Mouse (Mus musculus) C2C12 (cell line): Measurements from ENCODE around the gene Spcs2. TPM values are rescaled to one million over a fixed set of nuclear protein-coding genes. Genes with fewer than 3 reads are reported as not detected.
A peak's percentile ranks its signal among the peaks of the same experiment; 100 is the strongest.

Experiments used
- H3K27me3 ChIP-seq: one replicate; pipeline ENCODE4 v1.6.1; 2011; ENCODE audit not compliant: control insufficient read depth, insufficient read depth, insufficient read length
- H3K36me3 ChIP-seq: one replicate; pipeline ENCODE4 v1.6.1; 2011; ENCODE audit not compliant: control insufficient read depth, insufficient read depth
- H3K4me3 ChIP-seq: one replicate; pipeline ENCODE4 v1.5.1; 2011; ENCODE audit warnings: mild to moderate bottlenecking, control low read depth; ENCODE audit not compliant: poor library complexity, insufficient read depth, severe bottlenecking
- H3K79me2 ChIP-seq: one replicate; pipeline ENCODE4 v1.6.1; 2011; ENCODE audit not compliant: control insufficient read depth, insufficient read depth
- H3K79me3 ChIP-seq: one replicate; pipeline ENCODE4 v1.6.1; 2011; ENCODE audit warnings: low read depth, control low read depth
- H3ac ChIP-seq: one replicate; pipeline ENCODE3; 2011; ENCODE audit warnings: low read depth; ENCODE audit not compliant: control insufficient read depth, insufficient read length
- CEBPB ChIP-seq: IDR thresholded peaks from one replicate; pipeline ENCODE4 v1.6.1; 2011; ENCODE audit warnings: low read depth, mild to moderate bottlenecking, control low read depth, moderate library complexity
- CTCF ChIP-seq: IDR thresholded peaks from one replicate; pipeline ENCODE4 v1.5.1; 2011; ENCODE audit not compliant: control insufficient read depth, insufficient read depth, insufficient read length
- FOSL1 ChIP-seq: IDR thresholded peaks from one replicate; pipeline ENCODE4 v1.8.0; 2011; ENCODE audit warnings: mild to moderate bottlenecking, low read length; ENCODE audit not compliant: poor library complexity, insufficient read depth, severe bottlenecking
- MAX ChIP-seq: IDR thresholded peaks from one replicate; pipeline ENCODE4 v1.6.1; 2011; ENCODE audit warnings: mild to moderate bottlenecking, control low read depth
- MYOD1 ChIP-seq: IDR thresholded peaks from one replicate; pipeline ENCODE4 v1.6.1; 2011; ENCODE audit warnings: low read depth; ENCODE audit not compliant: control insufficient read depth, insufficient read length
- MYOG ChIP-seq: IDR thresholded peaks from one replicate; pipeline ENCODE4 v1.6.1; 2011; ENCODE audit not compliant: control insufficient read depth, insufficient read length; ENCODE audit errors: extremely low read depth
- USF1 ChIP-seq: IDR thresholded peaks from one replicate; pipeline ENCODE4 v1.6.1; 2011; ENCODE audit warnings: low read depth, mild to moderate bottlenecking, control low read depth, moderate library complexity
- polyA plus RNA-seq: library from polyadenylated mRNA; unstranded; fragments of >200 nt; fragmentation: generic; extraction: Trizol; gene quantifications from one replicate; pipeline ENCODE4 v1.2.1, GENCODE M21; 2012; ENCODE audit warnings: missing spikeins

The Spcs2 gene
- polyA plus RNA-seq, 1 experiment, result 152 TPM

GRCm38 (mm10) chr7:99828083-99828570, 35.1 kb downstream of the Spcs2 start, which contains the start of gene Neu3:
Gene Neu3 (minus strand): TSS chr7:99828417.
- Histone ChIP-seq H3K79me2 (no peaks in the 10 kb centered on the region), H3K27me3 (no peaks in the 10 kb centered on the region), H3ac (peak within 1 kb of the TSS; percentile 67), H3K79me3 (no peaks in the 10 kb centered on the region), H3K4me3 (peak within 1 kb of the TSS; percentile 22), H3K36me3 (no peaks in the 10 kb centered on the region)
- TF ChIP-seq USF1 (no peak), MYOD1 (no peak), CEBPB (no peak), MYOG (no peak), CTCF (no peak), MAX (no peak), FOSL1 (no peak)

GRCm38 (mm10) chr7:99826096-99826495, 37.2 kb downstream of the Spcs2 start:
- H3K79me3 ChIP-seq, result no peaks in the 10 kb centered on the region
- H3K27me3 ChIP-seq, result no peaks in the 10 kb centered on the region
- TF ChIP-seq USF1 (no peak), CEBPB (no peak), FOSL1 (no peak)
- no peaks in the 10 kb centered on the region for H3K79me2 ChIP-seq
- H3ac ChIP-seq, result no peak overlapping the region
- no peak overlapping the region for H3K4me3 ChIP-seq
- H3K36me3 ChIP-seq, result no peaks in the 10 kb centered on the region

- no peaks in the 10 kb centered on the region for H3K79me3 ChIP-seq
- H3K27me3 ChIP-seq, result no peaks in the 10 kb centered on the region
- H3K36me3 ChIP-seq, result no peaks in the 10 kb centered on the region
- no peak overlapping the region for H3K4me3 ChIP-seq
- no peak overlapping the region for H3ac ChIP-seq
- H3K79me2 ChIP-seq, result no peaks in the 10 kb centered on the region
- TF ChIP-seq CEBPB (no peak), MYOD1 (no peak), MYOG (no peak), USF1 (no peak), MAX (no peak), FOSL1 (no peak), CTCF (no peak)
These were observed 37.8 kb downstream of the Spcs2 start for GRCm38 (mm10) chr7:99825511-99825910.

- TF ChIP-seq CEBPB (no peak), MYOG (no peak), FOSL1 (no peak), MYOD1 (no peak), MAX (no peak), CTCF (no peak), USF1 (no peak)
- no peak overlapping the region for H3ac ChIP-seq
- H3K4me3 ChIP-seq, result no peak overlapping the region
These were observed 38.4 kb downstream of the Spcs2 start for GRCm38 (mm10) chr7:99824649-99825483.

GRCm38 (mm10) chr7:99823045-99823663, 40.1 kb downstream of the Spcs2 start:
- Histone ChIP-seq H3K36me3 (no peaks in the 10 kb centered on the region), H3ac (no peak overlapping the region), H3K4me3 (no peak overlapping the region), H3K27me3 (no peaks in the 10 kb centered on the region), H3K79me2 (no peaks in the 10 kb centered on the region), H3K79me3 (no peaks in the 10 kb centered on the region)
- TF ChIP-seq CEBPB (no peak), CTCF (no peak), MYOD1 (no peak), USF1 (no peak), MAX (no peak), MYOG (no peak), FOSL1 (no peak)

More at GRCm38 (mm10) chr7:99824649-99825483, 38.4 kb downstream of the Spcs2 start:
- H3K79me3 ChIP-seq, result no peaks in the 10 kb centered on the region
- H3K79me2 ChIP-seq, result no peaks in the 10 kb centered on the region
- H3K36me3 ChIP-seq, result no peaks in the 10 kb centered on the region
- no peaks in the 10 kb centered on the region for H3K27me3 ChIP-seq

DNA sequence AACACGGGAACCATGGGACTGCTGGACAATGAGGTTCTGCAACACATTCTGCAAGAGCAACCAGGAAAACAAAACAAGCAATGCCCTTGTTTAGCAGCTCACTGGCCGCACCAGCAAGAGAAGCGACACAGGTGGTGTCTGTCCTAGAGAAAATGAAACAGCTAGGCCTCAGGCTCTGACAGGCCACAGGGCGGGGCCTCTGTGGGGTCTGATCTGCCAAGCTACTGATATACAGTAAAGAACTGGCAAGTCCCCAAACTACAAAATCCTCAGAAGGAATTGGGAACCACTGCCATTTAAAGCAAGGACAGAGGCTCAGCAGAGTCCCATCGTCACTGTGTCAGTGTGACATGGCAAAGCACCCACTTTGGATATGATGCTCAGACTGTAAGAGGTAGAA, 40.8 kb downstream of the Spcs2 start:
- H3ac ChIP-seq, result no peak overlapping the region
- H3K79me2 ChIP-seq, result no peaks in the 10 kb centered on the region
- no peaks in the 10 kb centered on the region for H3K36me3 ChIP-seq
- no peaks in the 10 kb centered on the region for H3K27me3 ChIP-seq
- no peak overlapping the region for H3K4me3 ChIP-seq
- TF ChIP-seq FOSL1 (no peak), CEBPB (no peak), MAX (no peak), MYOG (no peak), MYOD1 (no peak), USF1 (no peak), CTCF (no peak)
- H3K79me3 ChIP-seq, result no peaks in the 10 kb centered on the region
